Mouse (Mus musculus): ENCODE measurements around the gene Cyb561d2.
"Not testable (repeated sequence)": the region's sequence is repeated elsewhere in the genome, so short reads cannot be mapped to it uniquely, and the experiment has no call there.

Cyb561d2 gene

DNA sequence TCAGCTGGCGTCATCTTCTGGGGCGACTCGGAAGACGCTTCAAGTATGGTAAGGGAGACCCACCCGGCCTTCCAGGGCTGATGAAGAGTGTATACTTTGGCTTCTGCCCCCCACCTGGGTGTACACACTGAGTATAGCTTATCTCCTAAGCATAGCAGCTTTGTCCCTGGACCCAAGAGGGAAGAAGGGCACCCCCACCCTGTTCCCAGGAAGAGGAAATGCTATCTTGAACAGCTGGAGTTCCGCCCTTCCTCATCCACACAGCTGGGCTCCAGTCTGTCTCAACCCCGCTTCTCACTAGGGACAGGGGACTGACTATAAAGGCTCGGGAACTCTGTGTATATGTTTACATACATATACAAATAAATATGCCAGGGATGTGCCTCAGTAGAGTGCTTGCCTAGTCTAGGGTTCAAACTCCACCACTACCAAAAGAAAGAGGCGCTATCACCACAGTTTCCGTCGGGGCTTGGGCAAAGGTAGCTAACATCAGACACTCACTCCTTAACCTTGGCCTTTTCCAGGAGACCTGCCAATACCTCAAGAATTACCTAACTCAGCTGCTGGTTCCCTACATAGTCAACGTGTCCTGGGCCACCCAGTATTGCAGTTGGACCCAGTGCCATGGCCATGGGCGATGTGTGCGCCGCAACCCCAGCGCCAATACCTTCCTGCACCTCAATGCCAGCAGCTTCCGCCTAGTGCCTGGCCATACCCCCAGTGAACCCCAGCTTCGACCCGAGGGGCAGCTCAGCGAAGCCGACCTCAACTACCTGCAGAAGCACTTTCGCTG lies 29.7 kb upstream of the Cyb561d2 start:
- no peak for DNase-seq (ENCODE audit: low spot score)

- DNase-seq (ENCODE audit: low spot score) = no peak
These were observed 28.9 kb upstream of the Cyb561d2 start for GRCm38 (mm10) chr9:107570845-107571244.

DNA sequence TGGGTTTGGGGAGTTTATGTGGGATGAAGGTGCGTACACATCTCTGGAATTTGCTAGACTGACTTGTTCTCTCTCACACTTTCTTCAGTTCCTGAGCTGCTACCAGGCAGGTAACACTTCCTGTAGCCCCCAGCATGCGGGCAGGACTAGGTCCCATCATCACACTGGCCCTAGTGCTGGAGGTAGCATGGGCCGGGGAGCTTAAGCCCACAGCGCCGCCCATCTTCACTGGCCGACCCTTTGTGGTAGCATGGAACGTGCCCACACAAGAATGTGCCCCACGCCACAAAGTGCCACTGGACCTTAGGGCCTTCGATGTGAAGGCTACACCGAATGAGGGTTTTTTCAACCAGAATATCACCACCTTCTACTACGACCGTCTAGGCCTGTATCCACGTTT lies 28.0 kb upstream of the Cyb561d2 start:
- DNase-seq (ENCODE audit: low spot score) = no peak

DNA sequence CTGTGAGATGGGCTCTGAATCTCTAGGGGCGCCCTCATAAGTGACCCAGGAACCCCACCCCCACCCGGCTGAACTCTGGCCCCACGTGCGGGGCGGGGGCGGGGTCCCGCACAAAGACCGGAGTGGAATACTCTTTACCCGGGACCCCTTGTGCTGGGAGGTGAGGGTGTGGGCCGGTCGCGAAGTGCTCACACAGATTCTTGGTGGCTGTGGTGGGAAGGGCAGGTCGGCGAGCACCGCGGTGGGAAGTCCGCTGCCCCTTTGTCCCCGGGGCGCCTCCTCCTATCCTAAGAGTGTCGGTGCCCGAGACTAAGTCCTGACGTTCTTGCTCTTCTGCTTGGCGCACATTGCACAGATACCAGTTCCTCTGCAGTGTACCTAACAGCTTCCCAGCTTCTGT lies 27.3 kb upstream of the Cyb561d2 start:
- DNase-seq (ENCODE audit: low spot score) = no peak

DNA sequence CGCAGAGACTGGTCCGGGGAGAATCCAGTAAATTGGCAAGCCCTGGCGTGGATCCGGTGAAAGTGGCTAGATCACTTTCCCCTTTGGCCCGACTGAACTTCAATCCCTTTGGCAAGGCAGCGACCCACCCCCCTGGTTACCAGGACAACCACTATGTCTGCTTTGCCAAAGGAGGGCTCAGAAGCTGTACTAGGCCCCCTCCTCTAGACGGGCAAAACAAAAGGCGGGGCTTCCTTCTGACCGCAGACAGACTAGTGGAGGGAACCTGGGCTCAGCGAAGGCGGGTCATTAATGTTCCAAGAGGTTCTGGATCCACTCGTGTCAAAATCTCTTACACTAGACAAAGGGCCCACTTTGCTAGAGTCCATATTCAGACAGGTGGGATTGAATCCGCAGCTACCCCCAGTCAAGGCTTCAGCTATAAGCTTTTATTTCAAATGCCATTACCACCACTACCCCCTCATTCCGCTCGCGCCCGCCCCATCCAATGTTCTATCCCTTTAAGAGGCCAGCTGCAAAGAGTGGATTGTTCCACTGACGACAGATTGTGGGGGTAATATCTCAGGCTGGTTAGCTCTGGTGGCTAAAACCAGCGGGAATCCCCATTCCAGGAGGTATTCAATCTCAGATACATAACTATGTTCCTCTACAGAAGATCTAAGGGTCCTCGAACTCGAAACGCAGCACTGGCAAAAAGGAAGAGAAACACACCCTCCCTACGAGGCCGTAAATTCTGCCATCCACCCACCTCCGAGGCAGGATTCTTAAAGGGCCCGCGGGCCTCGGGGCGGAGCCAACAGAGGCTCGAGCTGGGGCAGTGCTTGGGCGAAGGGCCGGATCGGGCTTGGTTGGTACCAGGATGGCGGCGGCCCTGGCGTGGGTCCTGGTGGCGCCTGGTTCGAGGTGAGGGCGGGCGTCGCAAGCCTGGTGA lies 26.6 kb upstream of the Cyb561d2 start:
- DNase-seq (ENCODE audit: low spot score) = peak; percentile 87

DNA sequence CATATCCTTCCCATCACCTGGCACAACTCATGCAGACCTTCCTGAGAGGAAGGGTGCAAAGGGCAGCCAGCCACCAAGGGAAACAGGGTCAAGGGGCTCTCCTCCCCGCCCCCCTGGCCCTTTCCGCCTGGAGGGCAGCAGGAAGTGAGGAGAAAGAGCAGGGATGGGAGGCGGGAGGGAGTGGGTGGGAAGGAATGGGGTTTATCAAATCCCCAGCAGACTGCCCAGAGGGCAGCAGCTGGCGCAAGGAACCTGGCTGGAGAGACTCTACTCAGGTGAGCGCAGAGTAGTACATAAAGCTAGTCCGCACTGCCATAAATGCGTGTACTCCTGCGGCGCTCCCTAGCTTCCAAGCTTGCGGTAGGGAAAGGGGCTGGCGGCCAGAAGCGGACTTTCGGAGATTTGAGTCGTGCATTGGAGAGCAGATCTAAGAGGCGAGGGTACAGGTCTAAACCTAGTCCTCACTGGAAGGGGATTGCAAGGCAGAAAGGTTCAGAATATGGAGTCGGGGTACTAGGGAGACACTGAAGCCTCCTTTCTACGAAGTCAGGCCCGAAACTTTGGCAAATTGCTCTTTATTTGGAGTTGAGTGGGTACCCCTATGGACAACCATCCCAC lies 25.8 kb upstream of the Cyb561d2 start, which contains the start of gene Hyal2:
Hyal2 (plus strand) TSS at position 244 of the 618 bp plus-strand sequence.
- DNase-seq (ENCODE audit: low spot score) = no peak

- DNase-seq (ENCODE audit: low spot score) = no peak
These were observed 24.9 kb upstream of the Cyb561d2 start for GRCm38 (mm10) chr9:107566855-107567254.

GRCm38 (mm10) chr9:107566041-107566709 lies 24.2 kb upstream of the Cyb561d2 start:
- peak; percentile 91 for DNase-seq (ENCODE audit: low spot score)

DNA sequence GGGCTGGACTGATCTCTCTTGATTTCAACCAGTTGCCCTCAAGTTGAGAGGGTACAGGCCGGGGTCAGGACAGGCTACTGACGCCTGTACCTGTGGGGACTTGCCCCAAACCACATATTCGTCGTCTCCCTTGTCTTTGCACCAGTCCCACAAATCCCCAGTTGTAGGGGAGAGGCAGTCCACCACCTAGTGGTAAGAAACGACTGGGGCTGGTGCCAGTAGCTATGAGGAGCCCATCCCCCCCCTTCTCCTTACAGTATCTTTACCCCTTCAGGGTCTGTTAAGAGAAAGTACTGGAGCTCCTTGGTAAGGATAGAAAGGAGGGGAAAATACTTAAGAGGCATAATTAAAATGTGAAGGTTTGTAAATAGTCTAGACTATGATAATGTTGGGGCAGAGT lies 23.6 kb upstream of the Cyb561d2 start:
- DNase-seq (ENCODE audit: low spot score) = not testable (repeated sequence)

GRCm38 (mm10) chr9:107563029-107563581 lies 21.1 kb upstream of the Cyb561d2 start, which contains the start of gene Tusc2:
Gene Tusc2, plus strand, starts transcription at chr9:107563255.
- peak; percentile 91 for DNase-seq (ENCODE audit: low spot score)

GRCm38 (mm10) chr9:107556346-107556745 lies 14.4 kb upstream of the Cyb561d2 start:
- DNase-seq (ENCODE audit: low spot score) = no peak

DNA sequence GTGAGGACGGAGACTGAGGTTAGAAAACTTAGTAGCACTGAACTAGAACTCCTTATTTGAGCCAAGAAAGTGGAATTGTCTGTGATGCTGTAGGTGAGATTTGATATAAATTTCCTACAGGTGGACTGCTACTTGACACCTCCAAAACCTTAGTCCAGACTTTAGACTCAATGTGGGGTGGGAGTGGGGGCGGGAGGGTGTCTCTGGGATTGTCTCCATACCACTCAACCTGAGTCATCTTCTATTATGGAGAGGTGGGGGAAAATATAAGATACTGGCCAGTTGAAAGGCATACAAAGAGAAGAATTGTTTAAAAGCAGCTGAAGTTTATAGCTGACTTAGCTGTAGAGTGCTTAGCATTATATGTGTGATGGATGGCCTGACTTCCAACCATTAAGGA lies 13.7 kb upstream of the Cyb561d2 start:
- no peak for DNase-seq (ENCODE audit: low spot score)

GRCm38 (mm10) chr9:107555031-107555457 lies 13.1 kb upstream of the Cyb561d2 start:
- no peak for DNase-seq (ENCODE audit: low spot score)

DNA sequence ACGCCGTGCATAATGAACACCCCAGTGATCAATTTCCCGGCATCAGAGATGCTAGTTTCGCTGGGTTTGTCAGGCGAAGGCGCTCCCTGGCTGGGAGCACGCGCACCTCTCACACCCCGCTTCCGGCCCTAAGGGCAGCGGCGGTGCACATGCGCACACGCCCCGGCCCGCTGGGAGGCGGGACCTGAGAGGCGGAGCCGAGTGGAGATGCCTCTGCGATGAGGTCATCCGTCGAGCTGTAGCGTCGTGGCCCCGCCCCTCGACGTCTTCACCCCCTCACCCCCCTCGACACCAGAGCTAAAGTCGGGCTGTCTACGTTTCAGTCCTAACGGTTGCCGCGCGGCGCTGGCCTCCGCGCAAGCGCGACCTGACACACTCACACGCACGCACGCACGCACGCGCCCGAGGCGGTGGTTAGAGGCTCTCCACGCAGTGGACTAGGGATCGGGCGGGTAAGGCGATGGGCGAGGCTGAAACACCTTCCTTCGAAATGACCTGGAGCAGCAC lies 12.4 kb upstream of the Cyb561d2 start:
- peak; percentile 96 for DNase-seq (ENCODE audit: low spot score)

GRCm38 (mm10) chr9:107553541-107554318 lies 11.7 kb upstream of the Cyb561d2 start:
- DNase-seq (ENCODE audit: low spot score) = no peak

DNA sequence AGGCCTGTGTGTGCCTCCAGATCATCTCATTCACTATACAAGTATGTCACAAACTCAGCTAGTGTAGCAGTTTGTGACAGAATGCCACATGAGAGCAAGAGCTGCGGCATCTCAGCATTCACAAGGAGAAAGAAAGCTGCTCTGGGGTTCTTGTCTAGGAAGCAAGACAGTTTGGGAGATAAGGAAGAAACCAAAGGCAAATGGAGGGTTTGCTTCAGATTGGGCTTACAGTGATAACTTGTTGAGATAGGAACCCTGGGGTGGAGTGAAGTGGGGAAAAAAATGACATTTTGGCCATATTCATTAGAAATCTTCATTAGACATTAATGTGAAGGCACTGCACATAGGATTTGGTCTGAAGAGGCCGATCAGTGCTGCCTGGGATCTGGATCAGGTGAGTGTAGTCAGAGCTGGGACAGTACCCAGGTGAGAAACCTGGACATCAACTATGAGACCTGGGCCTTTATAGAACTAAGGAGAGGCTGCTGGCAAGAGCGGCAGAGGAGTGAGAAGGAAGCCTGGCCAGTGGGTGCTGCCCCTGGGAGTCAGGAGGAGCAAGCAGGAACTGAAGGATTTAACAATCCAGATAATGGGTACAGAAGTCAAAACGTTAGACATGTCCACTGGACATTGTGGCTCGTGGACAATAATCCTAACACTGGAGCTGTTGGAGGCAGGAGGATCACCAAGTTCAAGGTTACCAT lies 10.8 kb upstream of the Cyb561d2 start:
- DNase-seq (ENCODE audit: low spot score) = no peak

DNA sequence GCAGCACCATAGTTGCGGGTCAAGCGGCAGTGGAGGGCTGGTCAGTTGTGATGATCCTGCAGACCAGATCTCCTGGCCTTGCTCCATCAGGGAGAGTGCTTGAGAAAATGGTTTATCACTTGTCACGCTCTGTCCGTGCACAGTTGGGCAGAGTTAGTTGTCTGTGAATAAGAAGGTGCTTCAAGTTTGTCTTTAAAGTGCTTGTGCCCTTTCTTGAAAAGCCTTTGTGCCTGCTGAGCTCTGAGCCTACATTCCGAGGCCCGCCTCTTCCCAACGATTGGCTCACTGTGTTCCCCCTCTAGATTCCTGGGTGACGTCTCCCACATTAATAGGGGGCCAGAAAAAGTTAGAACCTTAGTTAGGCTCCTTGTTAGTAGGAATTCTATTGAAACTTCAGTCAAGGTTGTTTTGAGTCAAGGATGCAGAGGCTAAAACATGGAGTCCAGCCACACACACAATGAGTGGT lies 9.9 kb upstream of the Cyb561d2 start:
- DNase-seq (ENCODE audit: low spot score) = no peak

GRCm38 (mm10) chr9:107551117-107551889 lies 9.3 kb upstream of the Cyb561d2 start, which contains the start of gene Rassf1:
Gene Rassf1, plus strand, starts transcription at chr9:107551555.
- DNase-seq (ENCODE audit: low spot score) = peak; percentile 80
